Mouse (Mus musculus) C2C12 (cell line): Measurements from ENCODE around the gene Phf21a. TPM values are rescaled to one million over a fixed set of nuclear protein-coding genes. Genes with fewer than 3 reads are reported as not detected.
A peak's percentile ranks its signal among the peaks of the same experiment; 100 is the strongest.

ENCODE experiments used
- H3K27me3 ChIP-seq: one replicate; pipeline ENCODE4 v1.6.1; 2011; ENCODE audit not compliant: control insufficient read depth, insufficient read depth, insufficient read length
- H3K36me3 ChIP-seq: one replicate; pipeline ENCODE4 v1.6.1; 2011; ENCODE audit not compliant: control insufficient read depth, insufficient read depth
- H3K4me3 ChIP-seq: one replicate; pipeline ENCODE4 v1.5.1; 2011; ENCODE audit warnings: mild to moderate bottlenecking, control low read depth; ENCODE audit not compliant: poor library complexity, insufficient read depth, severe bottlenecking
- H3K79me2 ChIP-seq: one replicate; pipeline ENCODE4 v1.6.1; 2011; ENCODE audit not compliant: control insufficient read depth, insufficient read depth
- H3K79me3 ChIP-seq: one replicate; pipeline ENCODE4 v1.6.1; 2011; ENCODE audit warnings: low read depth, control low read depth
- H3ac ChIP-seq: one replicate; pipeline ENCODE3; 2011; ENCODE audit warnings: low read depth; ENCODE audit not compliant: control insufficient read depth, insufficient read length
- CEBPB ChIP-seq: IDR thresholded peaks from one replicate; pipeline ENCODE4 v1.6.1; 2011; ENCODE audit warnings: low read depth, mild to moderate bottlenecking, control low read depth, moderate library complexity
- CTCF ChIP-seq: IDR thresholded peaks from one replicate; pipeline ENCODE4 v1.5.1; 2011; ENCODE audit not compliant: control insufficient read depth, insufficient read depth, insufficient read length
- FOSL1 ChIP-seq: IDR thresholded peaks from one replicate; pipeline ENCODE4 v1.8.0; 2011; ENCODE audit warnings: mild to moderate bottlenecking, low read length; ENCODE audit not compliant: poor library complexity, insufficient read depth, severe bottlenecking
- MAX ChIP-seq: IDR thresholded peaks from one replicate; pipeline ENCODE4 v1.6.1; 2011; ENCODE audit warnings: mild to moderate bottlenecking, control low read depth
- MYOD1 ChIP-seq: IDR thresholded peaks from one replicate; pipeline ENCODE4 v1.6.1; 2011; ENCODE audit warnings: low read depth; ENCODE audit not compliant: control insufficient read depth, insufficient read length
- MYOG ChIP-seq: IDR thresholded peaks from one replicate; pipeline ENCODE4 v1.6.1; 2011; ENCODE audit not compliant: control insufficient read depth, insufficient read length; ENCODE audit errors: extremely low read depth
- USF1 ChIP-seq: IDR thresholded peaks from one replicate; pipeline ENCODE4 v1.6.1; 2011; ENCODE audit warnings: low read depth, mild to moderate bottlenecking, control low read depth, moderate library complexity
- polyA plus RNA-seq: library from polyadenylated mRNA; unstranded; fragments of >200 nt; fragmentation: generic; extraction: Trizol; gene quantifications from one replicate; pipeline ENCODE4 v1.2.1, GENCODE M21; 2012; ENCODE audit warnings: missing spikeins

The Phf21a gene
- polyA plus RNA-seq, 1 experiment, result 8.5 TPM

DNA sequence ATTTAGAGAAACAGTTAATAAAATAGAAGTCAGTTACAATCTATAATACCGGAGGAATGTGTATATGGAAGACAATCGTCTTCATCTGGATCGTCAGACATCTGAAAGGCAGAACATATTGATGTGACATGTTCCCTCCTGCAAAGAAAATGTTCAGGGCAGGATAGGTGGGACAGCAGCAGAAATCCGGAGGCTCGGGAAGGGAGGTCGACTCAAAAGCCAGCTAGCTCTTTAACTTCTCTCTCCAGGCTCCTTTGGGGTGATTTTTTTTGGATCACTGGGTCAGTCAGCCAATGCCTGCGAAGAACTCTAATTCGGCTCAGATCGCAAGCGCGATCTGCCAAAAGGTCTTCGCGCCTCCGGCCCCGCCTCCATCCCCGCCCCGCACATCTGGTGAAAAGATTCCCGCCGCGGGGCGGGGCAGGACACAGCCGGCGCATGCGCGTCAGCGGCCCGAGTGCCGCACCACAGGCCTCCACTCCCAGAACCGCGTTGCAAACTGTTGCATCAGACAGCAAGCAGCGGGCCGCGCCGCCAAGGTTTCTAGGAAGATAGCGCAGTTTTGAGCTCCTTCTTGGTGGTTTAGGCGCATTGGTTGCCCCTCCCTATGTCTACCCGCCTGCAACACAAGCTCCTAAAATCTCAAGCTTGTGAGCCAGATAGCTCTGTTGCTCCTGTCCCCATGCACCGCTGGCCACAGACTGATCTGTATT, 37.7 kb upstream of the Phf21a start:
- TF ChIP-seq MAX (peak; percentile 92), CTCF (no peak), CEBPB (peak; percentile 97), USF1 (no peak), MYOD1 (peak; percentile 17)
- Histone ChIP-seq H3ac (peak overlapping the region; percentile 74), H3K79me2 (no peaks in the 10 kb centered on the region), H3K36me3 (no peaks in the 10 kb centered on the region), H3K4me3 (no peak overlapping the region), H3K79me3 (no peaks in the 10 kb centered on the region), H3K27me3 (no peaks in the 10 kb centered on the region)

DNA sequence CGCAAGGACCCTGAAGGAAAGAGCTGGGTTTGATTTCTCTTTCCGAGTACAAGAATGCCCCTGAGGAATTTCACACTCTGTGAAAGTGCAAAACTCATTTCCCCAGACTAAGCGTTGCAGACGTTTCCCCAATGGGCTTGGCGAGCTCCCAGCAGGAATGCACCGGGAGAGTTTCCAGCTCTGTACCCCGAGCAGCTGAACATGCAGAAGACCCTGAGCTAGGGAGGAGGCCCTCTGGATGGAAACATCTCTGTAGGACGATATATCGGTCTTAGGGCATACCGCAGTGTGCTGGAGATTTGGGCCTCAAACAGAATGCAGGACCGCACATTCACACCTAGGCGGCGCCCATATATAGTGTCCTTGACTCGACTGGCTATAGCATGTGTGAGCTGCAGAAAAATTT, 37.1 kb upstream of the Phf21a start:
- no peak for TF ChIP-seq FOSL1
- TF ChIP-seq CTCF, result peak; percentile 13
- Histone ChIP-seq H3K79me3 (no peaks in the 10 kb centered on the region), H3K4me3 (no peak overlapping the region), H3ac (peak overlapping the region; percentile 74), H3K27me3 (no peaks in the 10 kb centered on the region), H3K79me2 (no peaks in the 10 kb centered on the region), H3K36me3 (no peaks in the 10 kb centered on the region)

DNA sequence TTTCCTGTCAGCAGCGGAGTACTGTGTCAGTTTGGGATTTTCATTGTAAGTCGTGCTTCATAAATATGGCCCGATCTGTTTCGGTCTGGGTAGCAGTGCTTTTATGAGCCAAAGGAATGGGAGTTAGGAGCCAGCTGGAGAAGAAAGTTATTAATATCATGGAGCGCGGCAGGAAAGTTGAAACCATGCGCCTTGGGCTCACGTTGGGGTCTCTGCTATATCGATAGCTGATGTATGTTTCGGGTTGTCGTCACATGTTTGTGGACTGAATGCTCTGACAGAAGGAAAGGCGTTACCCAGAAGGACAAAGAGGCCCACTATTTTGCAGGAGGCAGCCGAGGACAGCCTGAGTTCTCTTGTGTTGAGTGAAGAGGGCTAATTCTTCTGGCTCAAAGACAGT, 36.2 kb upstream of the Phf21a start:
- no peaks in the 10 kb centered on the region for H3K79me3 ChIP-seq
- TF ChIP-seq FOSL1 (no peak), MYOG (no peak), MYOD1 (no peak), CEBPB (no peak), MAX (no peak), USF1 (no peak), CTCF (no peak)
- no peaks in the 10 kb centered on the region for H3K36me3 ChIP-seq
- H3K27me3 ChIP-seq, result no peaks in the 10 kb centered on the region
- no peak overlapping the region for H3ac ChIP-seq
- no peaks in the 10 kb centered on the region for H3K79me2 ChIP-seq
- H3K4me3 ChIP-seq, result no peak overlapping the region

DNA sequence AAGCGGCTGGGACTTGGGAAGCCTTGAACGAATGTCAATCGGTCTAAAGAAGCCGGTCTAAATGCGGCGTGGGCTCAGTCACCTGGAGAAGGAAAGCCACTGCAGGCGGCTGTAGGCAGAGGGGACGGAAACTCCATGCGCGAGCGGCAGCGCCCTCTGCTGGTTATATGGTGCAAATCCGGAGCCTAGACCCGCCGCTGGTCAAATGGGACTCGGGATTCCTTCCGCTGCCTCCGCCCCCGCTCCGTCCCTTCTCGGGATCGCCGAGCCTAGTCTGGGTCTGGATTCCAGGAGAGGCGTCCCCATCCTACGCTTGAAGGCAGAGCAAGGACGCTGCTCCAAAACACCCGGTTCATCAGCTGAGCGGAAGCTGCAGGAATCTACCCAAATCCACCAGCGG, 34.4 kb upstream of the Phf21a start:
- Histone ChIP-seq H3K79me3 (no peaks in the 10 kb centered on the region), H3ac (peak overlapping the region; percentile 52), H3K36me3 (no peaks in the 10 kb centered on the region), H3K4me3 (peak overlapping the region; percentile 31), H3K27me3 (no peaks in the 10 kb centered on the region), H3K79me2 (no peaks in the 10 kb centered on the region)
- TF ChIP-seq CTCF (peak; percentile 96), FOSL1 (no peak)

DNA sequence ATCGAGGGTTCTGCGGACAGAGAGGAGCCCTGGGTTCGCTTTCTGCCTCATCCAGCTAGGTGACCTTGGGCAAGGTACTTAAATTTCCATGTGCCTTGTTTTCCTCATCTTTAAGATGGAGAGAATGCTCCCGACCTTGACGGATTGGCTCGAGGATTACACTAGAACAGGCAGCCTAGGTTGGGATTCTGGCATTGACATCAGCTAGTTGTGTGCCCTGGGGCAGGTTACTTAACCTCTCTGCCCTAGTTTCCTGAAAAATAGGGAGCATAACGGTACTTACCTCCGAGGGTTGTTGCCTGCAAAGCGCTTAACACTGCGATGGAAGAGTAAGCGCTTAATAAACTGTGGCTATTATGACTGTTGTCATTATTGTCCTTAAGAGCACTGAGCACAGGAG, 34.0 kb upstream of the Phf21a start:
- Histone ChIP-seq H3ac (peak overlapping the region; percentile 52), H3K36me3 (no peaks in the 10 kb centered on the region), H3K4me3 (peak overlapping the region; percentile 31), H3K79me2 (no peaks in the 10 kb centered on the region), H3K27me3 (no peaks in the 10 kb centered on the region), H3K79me3 (no peaks in the 10 kb centered on the region)
- no peak for TF ChIP-seq CTCF
- no peak for TF ChIP-seq MYOG
- no peak for TF ChIP-seq CEBPB
- no peak for TF ChIP-seq USF1
- TF ChIP-seq MYOD1, result no peak
- TF ChIP-seq FOSL1, result no peak
- TF ChIP-seq MAX, result no peak

DNA sequence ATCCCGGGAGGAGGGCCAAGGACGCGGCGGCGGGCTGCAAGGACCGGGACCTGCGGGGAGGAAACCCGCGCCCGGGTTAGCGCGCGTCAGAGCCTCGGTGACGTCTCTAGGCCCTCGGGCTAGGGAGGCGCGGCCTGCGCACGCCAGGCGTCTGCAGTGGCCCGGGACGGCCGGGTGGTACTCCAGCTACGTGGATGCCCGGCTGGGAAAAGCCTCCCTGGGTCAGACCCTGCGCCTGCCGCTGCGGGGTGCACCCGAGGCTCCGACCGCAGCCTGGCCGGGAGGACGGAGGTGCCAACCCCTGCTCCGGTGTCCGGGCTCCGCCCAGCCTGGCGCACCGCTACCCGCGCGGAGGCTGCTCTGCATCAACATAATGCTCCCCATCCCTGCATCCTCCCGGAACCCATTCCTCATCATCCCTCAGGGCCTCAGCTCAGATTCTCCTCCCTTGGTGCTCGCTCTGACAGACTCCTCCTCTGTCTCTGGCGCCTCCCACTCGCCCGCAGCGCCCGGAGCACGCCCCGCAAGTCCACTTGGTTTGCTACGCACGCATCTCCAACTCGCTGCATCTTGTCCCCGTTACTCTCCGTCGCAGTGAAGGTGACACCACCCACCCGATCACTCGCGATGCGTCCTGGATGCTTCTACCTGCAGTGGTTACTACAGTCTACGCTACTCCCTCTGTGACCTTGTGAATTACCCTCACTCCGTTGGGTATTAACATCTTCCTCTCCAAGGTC, 33.3 kb upstream of the Phf21a start:
- H3K79me2 ChIP-seq, result no peaks in the 10 kb centered on the region
- no peaks in the 10 kb centered on the region for H3K36me3 ChIP-seq
- no peaks in the 10 kb centered on the region for H3K27me3 ChIP-seq
- H3K79me3 ChIP-seq, result no peaks in the 10 kb centered on the region
- peak overlapping the region; percentile 83 for H3ac ChIP-seq
- peak overlapping the region; percentile 31 for H3K4me3 ChIP-seq
- TF ChIP-seq CTCF (no peak), MAX (peak; percentile 48)
